Mouse (Mus musculus) right cerebral cortex, postnatal 25 days (tissue): ENCODE measurements at regions not wholly inside any gene's neighbourhood (a gene's known extent, or its start where the extent isn't known, plus 50 kb on each side); places are given as distances from the start of the nearest gene placed in this dataset.

Experiments
- DNase-seq: peaks from one replicate; pipeline ENCODE4 v3.0.0; 2022

- no peak for DNase-seq
Measured at GRCm38 (mm10) chr2:169233151-169234123, 278.1 kb upstream of the Zfp64 start.

DNA sequence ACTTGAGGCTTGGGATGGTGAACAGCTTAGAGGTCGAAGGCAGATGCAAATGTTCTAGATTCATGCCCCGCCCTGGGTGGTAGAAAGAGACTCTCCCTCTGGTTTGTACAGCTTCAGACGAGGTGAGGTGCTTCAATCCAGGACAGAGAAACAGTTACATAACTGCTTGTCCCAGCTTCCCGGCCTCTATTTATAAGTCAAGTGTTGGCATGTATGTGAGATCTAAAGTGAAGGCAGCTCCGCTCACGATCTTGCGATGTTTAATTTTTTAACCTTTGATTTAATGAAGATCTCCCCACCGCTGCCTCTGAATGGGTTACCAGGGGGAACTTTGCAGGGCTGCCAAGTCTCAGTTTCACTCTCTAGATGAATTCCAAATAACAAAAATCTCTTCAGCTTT is 266.9 kb upstream of the Zfp64 start:
- DNase-seq = peak; percentile 21

DNA sequence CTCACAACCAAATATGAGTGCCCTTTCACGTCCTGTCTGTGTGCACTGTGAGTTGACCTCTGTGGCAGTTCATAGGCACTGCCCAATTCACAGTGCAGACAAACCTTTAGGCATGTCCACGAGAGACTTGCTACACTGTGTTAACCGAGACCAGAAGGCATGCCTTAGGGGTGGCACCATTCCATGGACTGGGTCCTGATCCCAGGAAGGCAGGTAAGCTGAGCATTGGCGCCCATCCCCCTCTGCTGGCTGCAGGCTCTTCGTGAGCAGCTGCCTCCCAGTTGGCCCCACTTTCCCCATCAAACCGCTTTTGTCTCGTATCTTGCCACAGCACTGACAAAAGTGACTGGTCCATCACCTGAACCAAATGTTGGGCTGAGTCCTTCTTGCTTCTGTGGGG is 265.8 kb upstream of the Zfp64 start:
- DNase-seq = no peak

GRCm38 (mm10) chr2:169215546-169216043 is 260.2 kb upstream of the Zfp64 start:
- no peak for DNase-seq

GRCm38 (mm10) chr2:169214396-169214795 is 259.0 kb upstream of the Zfp64 start:
- DNase-seq = no peak

GRCm38 (mm10) chr2:169213314-169213713 is 257.9 kb upstream of the Zfp64 start:
- DNase-seq = no peak

GRCm38 (mm10) chr2:169212676-169213257 is 257.4 kb upstream of the Zfp64 start:
- no peak for DNase-seq

DNA sequence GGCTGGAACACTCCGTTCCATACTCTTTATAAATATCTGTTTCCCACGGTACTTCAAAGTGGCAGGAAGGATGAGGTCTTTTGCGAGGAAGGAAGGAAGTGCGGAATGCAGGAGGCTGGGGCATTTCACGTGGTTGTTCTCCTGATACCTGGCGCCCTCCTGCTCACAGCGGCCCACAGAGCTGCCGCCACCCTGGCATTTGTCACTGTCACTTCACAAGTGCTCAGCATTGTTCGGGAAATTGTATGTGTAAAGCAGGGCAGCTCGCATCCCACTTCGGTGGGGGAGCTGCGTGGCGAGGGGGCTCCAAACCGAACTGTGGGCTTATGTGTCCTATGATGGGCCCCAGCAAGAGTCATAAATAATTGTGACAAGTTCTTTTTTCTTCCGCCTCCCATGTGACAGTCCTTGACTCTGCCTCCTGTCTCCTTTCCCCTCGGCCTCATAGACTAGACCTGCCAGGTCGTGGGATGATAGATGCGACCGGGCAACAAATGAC is 248.9 kb upstream of the Zfp64 start:
- DNase-seq = no peak

- DNase-seq = no peak
Measured at GRCm38 (mm10) chr2:169191974-169192373, 236.6 kb upstream of the Zfp64 start.

DNA sequence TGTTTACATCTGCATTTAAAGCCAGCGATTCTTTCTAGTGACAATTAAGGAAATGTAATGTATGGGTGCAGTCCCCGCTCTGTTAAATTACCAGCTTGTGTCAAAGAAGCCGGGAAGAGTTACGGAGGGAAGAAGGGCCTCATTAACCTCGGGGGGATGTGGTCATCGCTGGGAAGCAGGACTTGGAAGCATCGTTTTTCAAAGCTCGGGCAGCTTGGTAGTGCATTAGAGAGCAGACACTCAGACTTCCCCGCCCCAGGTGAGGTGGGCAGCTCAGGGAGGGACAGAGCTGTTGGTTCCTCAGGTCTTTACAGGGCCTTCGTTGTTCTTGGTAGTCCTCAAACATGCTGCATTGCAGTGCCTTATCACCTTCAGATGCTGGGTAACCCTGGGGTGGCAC is 236.1 kb upstream of the Zfp64 start:
- no peak for DNase-seq

- DNase-seq = no peak
Measured at GRCm38 (mm10) chr2:169177565-169177964, 222.2 kb upstream of the Zfp64 start.

DNA sequence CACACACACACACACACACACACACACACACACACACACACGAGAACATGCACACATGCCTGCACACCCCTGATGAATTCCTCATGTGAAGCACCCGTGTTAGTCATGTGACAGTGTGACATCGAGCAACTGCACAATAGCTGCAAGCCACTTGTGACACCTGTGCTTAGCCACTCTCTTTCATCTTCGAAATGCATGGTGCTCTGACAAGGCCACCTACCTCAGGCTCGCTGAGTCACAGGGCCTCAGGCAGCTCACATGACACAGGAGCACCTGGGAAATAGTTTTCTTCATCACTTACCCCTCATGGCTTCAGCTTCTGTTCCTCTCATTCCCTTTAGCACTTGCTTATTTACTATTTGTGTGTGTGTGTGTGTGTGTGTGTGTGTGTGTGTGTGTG is 213.4 kb upstream of the Zfp64 start:
- DNase-seq = no peak

DNA sequence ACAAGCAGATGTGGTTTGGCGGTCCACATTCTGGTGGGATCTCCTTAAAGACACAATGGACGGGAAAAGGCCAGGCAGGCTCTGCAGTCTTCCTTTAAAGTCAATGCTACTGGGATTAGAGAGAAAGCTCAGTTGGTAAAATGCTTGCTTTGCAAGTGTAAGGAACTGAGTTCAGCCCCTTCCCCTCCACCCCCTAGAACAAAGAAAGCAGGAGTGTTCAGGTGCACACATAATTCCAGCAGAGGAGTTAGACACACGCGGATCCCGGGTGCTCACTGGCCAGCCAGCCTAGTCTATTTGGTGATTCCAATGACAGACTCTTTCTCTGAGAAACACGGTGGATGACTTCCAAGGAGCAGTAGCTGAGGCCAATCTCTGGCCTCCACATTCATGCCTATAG is 213.0 kb upstream of the Zfp64 start:
- DNase-seq = no peak

DNA sequence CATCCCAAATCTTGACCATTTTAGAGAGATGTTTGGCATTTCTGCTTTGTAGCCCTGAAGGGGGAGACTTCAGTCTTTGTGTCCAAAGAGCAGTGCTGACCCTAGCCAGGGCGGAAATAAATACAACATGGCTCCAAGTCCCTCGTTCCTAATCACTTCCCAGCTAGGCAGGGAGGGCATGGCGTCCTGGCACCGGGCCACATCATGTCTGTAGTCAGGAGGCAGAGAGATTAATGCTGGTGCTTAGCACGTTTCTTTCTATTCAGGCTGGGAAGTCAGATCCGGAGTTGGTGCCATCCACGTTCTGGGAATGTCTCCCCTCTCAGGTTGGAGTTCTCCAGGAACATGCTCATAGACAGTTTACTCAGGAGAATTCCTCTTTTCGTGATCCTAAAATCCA is 206.3 kb upstream of the Zfp64 start:
- no peak for DNase-seq

GRCm38 (mm10) chr2:169158760-169159159 is 203.4 kb upstream of the Zfp64 start:
- no peak for DNase-seq

- DNase-seq = no peak
Measured at GRCm38 (mm10) chr2:169158005-169158673, 202.8 kb upstream of the Zfp64 start.

DNA sequence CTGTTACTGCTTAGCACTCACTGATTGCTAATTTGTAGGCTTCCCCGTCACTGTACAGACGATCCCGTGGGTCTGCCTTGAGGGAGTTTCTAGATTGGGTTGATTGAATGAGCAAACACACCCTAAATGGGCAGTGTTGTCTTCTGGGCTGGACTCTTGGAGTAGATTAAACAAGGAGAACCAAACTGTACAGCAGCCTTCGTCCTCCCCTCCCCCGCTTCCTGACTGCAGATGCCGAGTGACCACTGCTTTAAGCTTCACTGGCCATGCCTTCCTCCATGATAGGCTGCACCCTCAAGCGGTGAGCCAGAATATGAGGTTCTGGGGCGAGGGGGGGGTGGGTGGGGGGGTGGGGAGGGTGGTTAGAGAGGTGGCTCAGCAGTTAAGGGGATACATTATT is 201.5 kb upstream of the Zfp64 start:
- DNase-seq = no peak

- DNase-seq = no peak
Measured at GRCm38 (mm10) chr2:169154881-169155280, 199.5 kb upstream of the Zfp64 start.

- DNase-seq = no peak
Measured at GRCm38 (mm10) chr2:169147655-169148054, 192.3 kb upstream of the Zfp64 start.

DNA sequence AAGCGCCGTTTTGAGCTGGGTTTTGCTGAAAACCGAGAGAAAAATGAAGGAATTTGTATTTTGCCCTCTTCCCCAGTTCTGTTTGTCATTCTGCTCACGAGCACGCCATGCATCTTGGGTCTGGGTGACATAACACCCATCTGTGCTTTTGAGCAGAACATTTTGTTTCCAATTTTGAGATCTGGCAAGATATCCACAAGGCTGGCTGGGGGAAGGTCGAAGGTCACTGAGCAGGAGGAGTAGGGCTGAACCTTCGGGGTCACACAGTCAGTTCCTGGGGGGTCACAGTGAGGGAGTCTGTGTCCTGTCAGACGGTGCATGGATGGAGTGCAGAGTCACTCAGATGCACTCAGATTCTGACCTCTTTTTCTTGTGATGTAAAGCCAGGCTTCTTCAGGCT is 186.8 kb upstream of the Zfp64 start:
- no peak for DNase-seq

DNA sequence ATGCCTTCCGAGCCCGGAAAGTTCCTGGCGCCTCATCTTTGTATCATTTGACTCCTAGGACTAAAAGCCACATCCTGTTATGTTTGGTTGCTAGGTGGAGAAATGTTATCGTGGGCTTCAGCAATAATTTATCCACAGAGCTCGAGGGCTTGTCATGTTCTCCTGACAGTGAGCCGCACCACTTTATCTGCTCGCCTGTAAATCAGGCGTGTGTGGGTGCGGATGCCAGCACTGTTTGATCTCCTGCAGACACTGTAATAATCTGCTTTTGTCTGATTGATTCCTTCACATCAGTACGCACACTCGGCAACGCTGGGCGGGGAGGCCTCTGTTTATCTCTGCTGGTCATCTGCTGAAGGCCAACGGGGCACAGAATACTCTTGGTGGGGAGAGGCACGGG is 178.5 kb upstream of the Zfp64 start:
- no peak for DNase-seq

- peak; percentile 48 for DNase-seq
Measured at GRCm38 (mm10) chr2:169125476-169125875, 170.1 kb upstream of the Zfp64 start.

DNA sequence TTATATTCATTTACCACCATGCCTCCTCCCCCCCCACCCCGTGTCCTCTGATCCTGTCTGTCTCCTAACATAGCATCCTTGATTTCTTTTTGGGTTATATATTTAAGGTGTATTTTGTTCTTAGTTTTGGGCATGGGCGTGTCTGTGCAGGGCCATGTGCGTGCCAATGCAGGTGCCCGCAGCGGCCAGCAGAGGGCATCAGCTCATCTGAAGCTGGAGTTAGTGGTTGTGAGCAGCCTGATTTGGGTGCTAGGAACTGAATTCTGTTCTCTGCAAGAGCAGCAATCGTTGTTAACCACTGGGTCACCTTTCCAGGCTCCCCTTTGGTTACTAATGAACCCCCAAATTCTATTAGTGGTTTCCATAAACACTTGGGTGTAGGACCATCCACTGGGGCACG is 167.5 kb upstream of the Zfp64 start:
- DNase-seq = no peak

- DNase-seq = no peak
Measured at GRCm38 (mm10) chr2:169116841-169117240, 161.5 kb upstream of the Zfp64 start.
